Mouse (Mus musculus): ENCODE measurements around the gene Rabggtb. TPM values are rescaled to one million over a fixed set of nuclear protein-coding genes. Genes with fewer than 3 reads are reported as not detected.

Gene Rabggtb
- polyA plus RNA-seq, 1 experiment from 2014 or later: 52.3 TPM

DNA sequence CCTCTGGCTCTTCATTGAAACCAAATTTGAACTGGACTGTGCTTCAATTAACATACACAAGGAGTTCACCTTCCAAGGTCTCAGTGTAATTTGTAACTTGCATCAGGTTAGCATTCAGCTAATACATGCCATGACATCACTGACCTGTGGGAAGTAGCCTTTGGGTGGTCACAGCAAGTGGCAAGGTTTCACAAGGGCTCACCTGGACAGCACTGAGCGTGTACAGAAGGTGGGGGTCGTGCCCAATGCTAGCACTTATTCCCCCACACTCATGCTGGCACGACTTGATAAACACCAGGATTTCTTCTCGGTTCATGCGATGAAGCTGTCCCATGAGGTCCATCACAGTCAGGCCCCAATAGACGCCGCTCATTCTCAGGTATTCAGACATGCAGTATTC, 2.3 kb downstream of the Rabggtb start:
- H3K9ac ChIP-seq (replicated peaks; ENCODE audit: low read length): peak overlapping the region; percentile 20; the same call in 1 of the 2 replicates

DNA sequence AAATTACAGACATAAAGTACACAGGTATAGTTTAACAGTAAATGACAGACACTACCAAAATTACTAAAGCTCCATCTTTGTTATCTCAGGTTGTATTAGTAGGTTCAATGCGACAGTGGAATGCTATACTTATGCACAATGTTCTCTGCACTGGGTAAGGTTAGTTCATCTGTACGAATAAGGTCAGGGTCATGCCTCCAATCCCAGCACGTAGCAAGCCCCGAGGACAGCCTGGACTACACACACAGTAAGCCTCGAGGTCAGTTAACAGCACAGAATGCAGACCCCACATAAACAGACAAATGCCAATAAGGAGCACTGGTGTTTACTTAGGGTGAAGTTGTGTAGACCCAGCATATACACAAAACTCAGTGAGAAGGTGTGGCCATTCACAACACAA, 3.9 kb downstream of the Rabggtb start:
- H3K4me2 ChIP-seq (ENCODE audit: low read length): no peak overlapping the region
- ATAC-seq (ENCODE audit: low FRiP score, low TSS enrichment) (no peak), DNase-seq (no peak)
- peaks cover 34% of the 10 kb centered on the region for H3K4me1 ChIP-seq (ENCODE audit: control insufficient read depth, insufficient read depth, low read length)
- 83% methylated on average over 5 of the region's 5 CpGs for WGBS
- H3K36me3 ChIP-seq (ENCODE audit: control insufficient read depth, insufficient read depth, low read length): peaks cover 72% of the 10 kb centered on the region
- no peak overlapping the region for H3K27ac ChIP-seq (replicated peaks; ENCODE audit: low read depth, low read length)
- H3K9ac ChIP-seq (replicated peaks; ENCODE audit: low read length): no peak overlapping the region
- H3K4me3 ChIP-seq (replicated peaks; ENCODE audit: low read depth, low read length): no peak overlapping the region
- H3K27me3 ChIP-seq (ENCODE audit: control insufficient read depth, insufficient read depth, low read length): no peaks in the 10 kb centered on the region
- no peaks in the 10 kb centered on the region for H3K9me3 ChIP-seq (ENCODE audit: control insufficient read depth, low read length)

More for the DNA sequence above, 2.3 kb downstream of the Rabggtb start:
- H3K9me3 ChIP-seq (ENCODE audit: control insufficient read depth, low read length): no peaks in the 10 kb centered on the region
- H3K27ac ChIP-seq (replicated peaks; ENCODE audit: low read depth, low read length): no peak overlapping the region
- 73% methylated on average over 7 of the region's 7 CpGs for WGBS
- H3K4me1 ChIP-seq (ENCODE audit: control insufficient read depth, insufficient read depth, low read length): peaks cover 34% of the 10 kb centered on the region
- ATAC-seq (ENCODE audit: low FRiP score, low TSS enrichment) (no peak), DNase-seq (no peak)
- H3K27me3 ChIP-seq (ENCODE audit: control insufficient read depth, insufficient read depth, low read length): no peaks in the 10 kb centered on the region
- H3K4me2 ChIP-seq (ENCODE audit: low read length): peak overlapping the region; percentile 93; the same call in 1 of the 2 replicates
- peaks cover 57% of the 10 kb centered on the region for H3K36me3 ChIP-seq (ENCODE audit: control insufficient read depth, insufficient read depth, low read length)
- H3K4me3 ChIP-seq (replicated peaks; ENCODE audit: low read depth, low read length): 0 out of 2 replicates have a peak overlapping the region, but pooled peaks have one; percentile 86

DNA sequence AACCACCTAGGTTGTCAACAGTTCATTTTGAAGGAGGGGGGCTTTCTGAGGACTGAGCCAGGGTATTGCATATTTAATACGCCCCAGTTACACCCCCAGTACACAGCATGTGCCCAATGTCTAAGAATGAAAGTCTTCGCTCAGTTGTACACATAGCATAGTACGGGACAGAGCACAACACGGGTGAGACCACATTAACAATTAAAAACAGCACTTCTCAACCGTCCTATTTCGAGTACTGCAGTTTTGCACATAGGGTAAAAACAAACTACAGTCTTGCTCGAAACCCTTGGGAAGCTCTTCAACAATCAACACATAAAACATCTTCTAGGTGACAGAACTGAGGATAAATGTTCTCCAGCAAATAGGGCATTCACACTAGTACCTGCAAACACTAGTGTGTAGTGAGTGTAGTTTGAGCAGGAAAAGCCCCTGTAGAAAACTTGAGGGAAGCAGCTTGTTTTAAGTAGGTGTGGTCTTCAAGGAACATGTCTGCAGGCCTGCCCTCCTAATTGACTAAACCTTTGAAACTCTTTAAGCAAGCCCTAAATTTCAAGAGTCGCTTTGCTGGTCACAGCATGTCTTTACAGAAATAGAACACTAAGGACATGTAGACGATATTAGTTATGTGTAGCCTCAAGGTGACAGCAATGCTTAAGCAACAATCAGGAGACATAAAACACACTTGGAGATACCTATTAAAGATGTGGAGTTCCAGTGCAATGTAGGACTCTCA, 6.5 kb downstream of the Rabggtb start, which contains the start of gene Msh4:
Gene Msh4, minus strand, starts transcription at position 3 of the 736 bp plus-strand sequence.
- ATAC-seq (ENCODE audit: low FRiP score, low TSS enrichment): no peak
- H3K27me3 ChIP-seq (ENCODE audit: control insufficient read depth, insufficient read depth, low read length): no peaks in the 10 kb centered on the region
- no peak within 1 kb of the TSS for H3K4me2 ChIP-seq (ENCODE audit: low read length)
- peaks cover 77% of the 10 kb centered on the region for H3K36me3 ChIP-seq (ENCODE audit: control insufficient read depth, insufficient read depth, low read length)
- no peak within 1 kb of the TSS for H3K27ac ChIP-seq (replicated peaks; ENCODE audit: low read depth, low read length)
- H3K9me3 ChIP-seq (ENCODE audit: control insufficient read depth, low read length): no peaks in the 10 kb centered on the region
- H3K4me3 ChIP-seq (replicated peaks; ENCODE audit: low read depth, low read length): no peak within 1 kb of the TSS
- H3K4me1 ChIP-seq (ENCODE audit: control insufficient read depth, insufficient read depth, low read length): peaks cover 18% of the 10 kb centered on the region
- 89% methylated on average over 9 of the region's 9 CpGs for WGBS
- no peak within 1 kb of the TSS for H3K9ac ChIP-seq (replicated peaks; ENCODE audit: low read length)
- DNase-seq: no peak

DNA sequence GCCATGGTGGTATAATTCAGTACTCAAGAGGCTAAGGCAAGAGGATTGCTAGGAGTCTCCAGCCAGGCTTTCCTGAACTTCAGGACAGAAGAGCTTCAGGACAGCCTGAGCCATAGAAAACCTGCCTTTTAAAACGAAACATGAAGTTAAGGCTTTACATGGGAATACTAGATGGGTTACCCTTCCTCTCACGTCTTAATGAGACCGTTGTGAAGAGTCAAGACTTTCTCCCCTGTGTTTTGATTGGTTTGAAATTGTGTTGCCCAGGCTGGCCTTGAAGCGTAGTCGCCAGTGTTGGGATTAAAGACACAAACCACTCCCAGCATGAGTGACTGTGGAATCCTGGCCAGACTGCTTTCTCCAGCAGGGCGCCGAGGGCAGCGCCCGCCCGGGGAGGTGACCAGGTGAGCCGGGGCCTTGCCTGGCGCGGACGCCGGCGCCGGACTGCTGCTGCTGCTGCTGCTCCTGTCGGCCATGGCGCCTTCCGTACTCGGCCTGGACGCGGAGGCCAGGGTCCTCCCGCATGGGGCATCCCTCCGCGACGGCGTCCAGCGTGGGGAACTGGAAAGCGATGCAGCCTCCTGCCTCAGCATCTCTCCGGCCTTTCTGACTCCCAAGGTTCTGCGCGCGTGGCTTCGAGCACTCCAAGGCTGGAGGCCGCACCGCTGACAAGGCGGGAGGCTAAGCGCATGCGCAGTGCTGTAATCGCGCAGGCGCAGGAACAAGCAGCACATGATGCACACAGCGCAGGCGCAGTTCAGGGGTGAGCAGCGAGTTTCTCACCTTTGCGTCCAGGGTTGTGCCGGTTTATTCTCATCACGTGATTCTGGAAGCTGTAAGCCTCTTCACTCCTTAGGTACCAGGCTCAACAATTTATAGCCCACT, 7.3 kb downstream of the Rabggtb start:
- Histone ChIP-seq H3K4me3 (replicated peaks; ENCODE audit: low read depth, low read length) (no peak overlapping the region), H3K9ac (replicated peaks; ENCODE audit: low read length) (no peak overlapping the region), H3K27me3 (ENCODE audit: control insufficient read depth, insufficient read depth, low read length) (no peaks in the 10 kb centered on the region), H3K27ac (replicated peaks; ENCODE audit: low read depth, low read length) (no peak overlapping the region), H3K4me1 (ENCODE audit: control insufficient read depth, insufficient read depth, low read length) (peaks cover 10% of the 10 kb centered on the region), H3K36me3 (ENCODE audit: control insufficient read depth, insufficient read depth, low read length) (peaks cover 70% of the 10 kb centered on the region), H3K9me3 (ENCODE audit: control insufficient read depth, low read length) (no peaks in the 10 kb centered on the region), H3K4me2 (ENCODE audit: low read length) (no peak overlapping the region)
- 87% methylated on average over 49 of the region's 49 CpGs for WGBS
- DNase-seq: no peak
- ATAC-seq (ENCODE audit: low FRiP score, low TSS enrichment): 0 out of 2 replicates have a peak, but pooled peaks have one; percentile 22

DNA sequence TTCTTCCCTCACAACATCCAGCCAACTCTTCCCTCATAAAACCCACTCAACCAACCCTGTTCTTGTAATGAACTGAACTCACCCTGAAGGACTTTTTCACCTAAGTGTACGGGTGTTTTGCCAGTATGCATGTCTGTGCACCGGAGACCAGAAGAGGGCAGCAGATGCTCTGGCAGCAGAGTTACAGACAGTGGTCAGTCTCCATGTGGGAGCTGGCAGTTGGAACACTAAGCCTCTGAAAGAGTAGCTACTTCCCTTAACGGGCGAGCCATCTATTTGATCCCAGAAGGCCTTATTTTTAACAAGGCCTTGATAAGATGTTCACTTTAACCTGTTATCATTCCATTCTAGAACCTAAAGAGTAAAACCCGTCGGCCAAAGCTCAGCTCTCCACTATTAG, 8.2 kb downstream of the Rabggtb start:
- WGBS: 65% methylated on average over 6 of the region's 6 CpGs
- peaks cover 61% of the 10 kb centered on the region for H3K36me3 ChIP-seq (ENCODE audit: control insufficient read depth, insufficient read depth, low read length)
- H3K9ac ChIP-seq (replicated peaks; ENCODE audit: low read length): no peak overlapping the region
- H3K4me2 ChIP-seq (ENCODE audit: low read length): no peak overlapping the region
- ATAC-seq (ENCODE audit: low FRiP score, low TSS enrichment) (peak; percentile 71; the same call in 1 of the 2 replicates), DNase-seq (peak; percentile 62)
- no peaks in the 10 kb centered on the region for H3K9me3 ChIP-seq (ENCODE audit: control insufficient read depth, low read length)
- 0 out of 2 replicates have a peak, but pooled peaks cover 5% of the 10 kb centered on the region for H3K4me1 ChIP-seq (ENCODE audit: control insufficient read depth, insufficient read depth, low read length)
- H3K27me3 ChIP-seq (ENCODE audit: control insufficient read depth, insufficient read depth, low read length): no peaks in the 10 kb centered on the region
- no peak overlapping the region for H3K27ac ChIP-seq (replicated peaks; ENCODE audit: low read depth, low read length)
- H3K4me3 ChIP-seq (replicated peaks; ENCODE audit: low read depth, low read length): no peak overlapping the region

DNA sequence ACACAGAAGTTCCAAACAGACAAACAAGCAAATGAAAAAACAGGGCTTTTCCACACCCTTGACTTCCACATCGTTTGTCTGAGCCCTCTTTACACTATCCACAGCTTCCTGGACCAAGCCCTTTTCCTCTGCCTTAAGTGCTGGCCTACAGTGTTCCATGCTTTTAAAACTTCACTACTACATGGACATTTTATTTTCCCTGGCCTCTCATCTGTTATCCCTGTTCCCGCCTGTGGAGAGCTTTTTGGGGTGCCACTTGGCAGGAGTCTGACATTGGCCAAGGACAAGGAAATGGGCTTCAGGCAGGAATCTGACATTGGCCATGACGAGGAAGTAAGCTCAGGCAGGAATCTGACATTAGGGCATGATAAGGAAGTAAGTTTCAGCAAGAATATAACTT, 10.2 kb downstream of the Rabggtb start:
- DNase-seq: no peak
- no peaks in the 10 kb centered on the region for H3K9me3 ChIP-seq (ENCODE audit: control insufficient read depth, low read length)
- 78% methylated on average over 3 of the region's 3 CpGs for WGBS

DNA sequence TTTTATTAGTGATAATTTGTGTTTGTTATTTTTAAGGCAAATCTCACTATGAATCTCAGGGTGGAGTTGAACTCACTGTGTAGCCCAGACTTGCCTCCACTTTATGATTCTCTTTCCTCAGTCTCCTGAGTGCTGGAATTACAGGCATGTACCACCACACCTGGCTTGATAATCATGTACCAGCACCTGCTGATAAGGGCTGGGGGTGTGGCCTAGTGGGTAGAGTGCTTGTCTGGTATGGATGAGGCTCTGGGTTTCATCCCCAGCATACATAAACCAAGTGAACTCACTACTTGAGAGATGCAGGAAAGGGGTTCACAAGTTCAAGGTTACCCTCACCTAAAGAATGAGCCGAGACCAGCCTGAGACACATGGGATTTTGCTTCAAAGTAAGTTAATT, 10.9 kb downstream of the Rabggtb start:
- no peak overlapping the region for H3K4me3 ChIP-seq (replicated peaks; ENCODE audit: low read depth, low read length)
- 82% methylated on average over 1 of the region's 1 CpGs for WGBS
- H3K27ac ChIP-seq (replicated peaks; ENCODE audit: low read depth, low read length): no peak overlapping the region
- no peaks in the 10 kb centered on the region for H3K4me1 ChIP-seq (ENCODE audit: control insufficient read depth, insufficient read depth, low read length)
- ATAC-seq (ENCODE audit: low FRiP score, low TSS enrichment) (no peak), DNase-seq (no peak)
- peaks cover 34% of the 10 kb centered on the region for H3K36me3 ChIP-seq (ENCODE audit: control insufficient read depth, insufficient read depth, low read length)
- no peaks in the 10 kb centered on the region for H3K27me3 ChIP-seq (ENCODE audit: control insufficient read depth, insufficient read depth, low read length)
- no peaks in the 10 kb centered on the region for H3K9me3 ChIP-seq (ENCODE audit: control insufficient read depth, low read length)
- no peak overlapping the region for H3K9ac ChIP-seq (replicated peaks; ENCODE audit: low read length)
- H3K4me2 ChIP-seq (ENCODE audit: low read length): no peak overlapping the region

More for the DNA sequence above, 10.2 kb downstream of the Rabggtb start:
- no peak for ATAC-seq (ENCODE audit: low FRiP score, low TSS enrichment)
- H3K36me3 ChIP-seq (ENCODE audit: control insufficient read depth, insufficient read depth, low read length): peaks cover 41% of the 10 kb centered on the region
- H3K4me1 ChIP-seq (ENCODE audit: control insufficient read depth, insufficient read depth, low read length): no peaks in the 10 kb centered on the region
- no peaks in the 10 kb centered on the region for H3K27me3 ChIP-seq (ENCODE audit: control insufficient read depth, insufficient read depth, low read length)
- H3K4me2 ChIP-seq (ENCODE audit: low read length): no peak overlapping the region
- no peak overlapping the region for H3K9ac ChIP-seq (replicated peaks; ENCODE audit: low read length)
- H3K27ac ChIP-seq (replicated peaks; ENCODE audit: low read depth, low read length): no peak overlapping the region
- no peak overlapping the region for H3K4me3 ChIP-seq (replicated peaks; ENCODE audit: low read depth, low read length)

DNA sequence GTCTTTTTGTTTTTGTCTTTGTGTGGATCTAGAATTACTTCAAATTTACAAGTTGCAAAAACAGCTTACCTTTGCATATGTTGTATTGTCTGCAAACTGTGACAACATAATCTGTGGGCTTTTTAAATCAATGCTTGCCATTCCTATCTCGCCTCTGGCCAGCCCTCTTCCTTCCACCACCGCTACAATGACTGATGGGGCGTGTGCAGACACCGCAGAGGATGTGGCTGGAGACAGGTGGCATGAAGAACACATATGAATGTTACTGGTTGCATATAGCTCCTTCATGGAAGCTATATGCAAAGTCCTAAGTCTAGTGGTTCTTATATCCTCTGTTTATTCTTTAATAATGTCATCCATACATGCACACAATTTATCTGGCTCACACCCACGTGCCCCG, 15.6 kb downstream of the Rabggtb start:
- ATAC-seq (ENCODE audit: low FRiP score, low TSS enrichment) (no peak), DNase-seq (no peak)
- Histone ChIP-seq H3K9ac (replicated peaks; ENCODE audit: low read length) (no peak overlapping the region), H3K9me3 (ENCODE audit: control insufficient read depth, low read length) (no peaks in the 10 kb centered on the region), H3K4me3 (replicated peaks; ENCODE audit: low read depth, low read length) (no peak overlapping the region), H3K27me3 (ENCODE audit: control insufficient read depth, insufficient read depth, low read length) (no peaks in the 10 kb centered on the region), H3K4me1 (ENCODE audit: control insufficient read depth, insufficient read depth, low read length) (no peaks in the 10 kb centered on the region), H3K27ac (replicated peaks; ENCODE audit: low read depth, low read length) (no peak overlapping the region), H3K4me2 (ENCODE audit: low read length) (no peak overlapping the region), H3K36me3 (ENCODE audit: control insufficient read depth, insufficient read depth, low read length) (no peaks in the 10 kb centered on the region)
- 80% methylated on average over 6 of the region's 6 CpGs for WGBS

Data from midbrain, embryonic 14.5 days (tissue).